Mouse (Mus musculus): ENCODE results near the gene Gm10309. TPM values are rescaled to one million over a fixed set of nuclear protein-coding genes. Genes with fewer than 3 reads are reported as not detected.

Gm10309 gene
- polyA plus RNA-seq, 1 experiment from 2014 or later = 0.32 TPM

DNA sequence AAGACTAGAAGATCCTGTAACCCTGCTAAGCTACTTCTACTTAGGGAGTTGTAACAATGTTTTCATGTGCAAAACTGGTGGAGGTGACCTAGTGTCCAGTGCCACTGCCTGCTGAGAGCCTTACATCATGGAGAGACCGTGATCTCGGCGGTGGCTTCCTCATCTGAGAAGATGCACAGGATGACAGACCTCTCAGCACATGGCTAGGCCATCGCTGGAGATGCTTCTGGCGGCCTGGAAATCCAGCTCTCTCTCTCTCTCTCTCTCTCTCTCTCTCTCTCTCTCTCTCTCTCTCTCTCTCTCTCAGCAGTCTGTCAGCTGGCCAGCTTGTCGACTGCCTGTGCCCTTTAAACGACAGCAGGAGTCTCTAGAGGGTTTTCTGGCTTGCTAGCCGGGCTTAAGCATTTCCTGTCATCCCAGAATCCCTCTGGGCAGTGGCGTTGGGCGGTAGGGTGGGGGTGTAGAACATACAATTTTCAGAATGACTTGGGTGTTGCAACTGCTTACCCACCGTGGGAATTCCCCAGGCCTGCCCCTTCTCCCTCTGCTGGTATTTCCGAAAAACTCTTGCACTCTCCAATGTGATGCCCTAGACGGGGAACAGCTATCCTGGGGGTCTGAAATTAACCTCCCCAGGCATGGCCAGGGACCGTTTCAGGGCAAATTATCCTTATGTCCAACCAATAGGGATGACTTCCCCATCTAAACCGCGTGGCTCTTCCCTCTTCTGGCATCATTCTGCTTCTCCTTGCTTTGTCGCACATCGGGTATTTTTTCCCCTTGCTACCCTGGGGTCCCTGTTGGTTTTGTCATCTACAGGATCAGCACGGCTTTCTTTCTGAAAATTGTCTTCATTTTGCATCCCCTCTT lies 2.5 kb upstream of the Gm10309 start:
- Histone ChIP-seq H3K4me1 (ENCODE audit: control insufficient read depth, insufficient read depth, low read length) (peaks cover 4% of the 10 kb centered on the region; the same call in 1 of the 2 replicates), H3K36me3 (ENCODE audit: control insufficient read depth, insufficient read depth, low read length) (no peaks in the 10 kb centered on the region), H3K27me3 (ENCODE audit: control insufficient read depth, insufficient read depth, low read length) (no peaks in the 10 kb centered on the region), H3K4me2 (replicated peaks; ENCODE audit: low read depth, low read length) (no peak overlapping the region), H3K9ac (replicated peaks; ENCODE audit: low read depth, low read length) (no peak overlapping the region), H3K4me3 (ENCODE audit: low read depth, low read length) (no peak overlapping the region), H3K9me3 (ENCODE audit: control insufficient read depth, low read depth, low read length) (no peaks in the 10 kb centered on the region), H3K27ac (ENCODE audit: low read length) (peak overlapping the region; percentile 39; the same call in 1 of the 2 replicates)
- no peak for ATAC-seq (ENCODE audit: insufficient number of reproducible peaks, insufficient read depth, low FRiP score, low read depth)
- 65% methylated on average over 19 of the region's 19 CpGs for WGBS

DNA sequence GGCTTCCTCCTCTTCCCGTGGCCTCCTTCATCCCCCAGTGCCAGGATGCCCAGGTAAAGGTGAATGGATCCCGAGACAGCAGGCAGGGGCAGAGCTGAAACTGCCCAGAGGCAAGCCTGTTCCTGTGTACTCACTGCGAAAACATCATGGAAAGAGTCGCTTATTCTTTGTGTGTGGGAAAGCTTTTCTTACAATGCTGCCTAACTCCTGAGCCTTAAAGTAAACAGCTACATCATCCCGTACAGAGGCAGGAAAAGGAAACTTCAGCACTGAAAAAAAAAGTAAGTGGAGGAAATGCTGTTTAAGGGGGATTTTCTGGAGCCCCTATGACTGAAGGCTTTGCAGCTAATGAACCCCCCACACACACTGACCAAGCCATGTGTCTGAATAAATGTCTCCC lies 1.8 kb upstream of the Gm10309 start:
- Histone ChIP-seq H3K9me3 (ENCODE audit: control insufficient read depth, low read depth, low read length) (no peaks in the 10 kb centered on the region), H3K4me2 (replicated peaks; ENCODE audit: low read depth, low read length) (0 out of 2 replicates have a peak overlapping the region, but pooled peaks have one; percentile 3), H3K36me3 (ENCODE audit: control insufficient read depth, insufficient read depth, low read length) (no peaks in the 10 kb centered on the region), H3K9ac (replicated peaks; ENCODE audit: low read depth, low read length) (no peak overlapping the region), H3K27ac (ENCODE audit: low read length) (peak overlapping the region; percentile 39; the same call in 1 of the 2 replicates), H3K4me1 (ENCODE audit: control insufficient read depth, insufficient read depth, low read length) (peaks cover 4% of the 10 kb centered on the region; the same call in 1 of the 2 replicates), H3K27me3 (ENCODE audit: control insufficient read depth, insufficient read depth, low read length) (no peaks in the 10 kb centered on the region), H3K4me3 (ENCODE audit: low read depth, low read length) (no peak overlapping the region)
- ATAC-seq (ENCODE audit: insufficient number of reproducible peaks, insufficient read depth, low FRiP score, low read depth) = no peak
- WGBS = 43% methylated on average over 5 of the region's 5 CpGs

- WGBS = 94% methylated on average over 9 of the region's 9 CpGs
- Histone ChIP-seq H3K27ac (ENCODE audit: low read length) (no peak overlapping the region), H3K4me1 (ENCODE audit: control insufficient read depth, insufficient read depth, low read length) (peaks cover 8% of the 10 kb centered on the region; the same call in 1 of the 2 replicates), H3K27me3 (ENCODE audit: control insufficient read depth, insufficient read depth, low read length) (no peaks in the 10 kb centered on the region), H3K4me2 (replicated peaks; ENCODE audit: low read depth, low read length) (no peak overlapping the region), H3K9ac (replicated peaks; ENCODE audit: low read depth, low read length) (no peak overlapping the region), H3K4me3 (ENCODE audit: low read depth, low read length) (no peak overlapping the region), H3K9me3 (ENCODE audit: control insufficient read depth, low read depth, low read length) (no peaks in the 10 kb centered on the region), H3K36me3 (ENCODE audit: control insufficient read depth, insufficient read depth, low read length) (no peaks in the 10 kb centered on the region)
- no peak for ATAC-seq (ENCODE audit: insufficient number of reproducible peaks, insufficient read depth, low FRiP score, low read depth)
These were observed 1.7 kb downstream of the Gm10309 start for GRCm38 (mm10) chr17:86503208-86503897.

DNA sequence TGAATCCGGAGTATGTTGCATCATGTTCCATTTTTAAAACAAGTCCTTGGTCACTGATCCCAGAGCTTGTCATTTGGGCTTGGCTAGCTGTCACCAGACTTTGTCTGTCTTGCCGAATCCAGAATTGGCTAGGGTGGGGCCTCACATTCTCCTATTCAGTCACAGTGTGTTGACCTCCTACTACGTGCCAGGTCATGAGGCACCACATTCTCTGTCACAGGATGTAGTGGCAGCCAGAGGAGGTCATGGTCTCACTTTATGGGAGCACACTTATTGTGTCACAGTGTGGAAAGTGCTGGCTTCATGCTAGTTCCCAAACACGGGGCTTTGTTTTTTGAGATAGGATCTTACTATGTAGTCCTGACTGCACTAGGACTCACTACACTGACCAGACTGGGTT lies 3.6 kb downstream of the Gm10309 start:
- H3K9ac ChIP-seq (replicated peaks; ENCODE audit: low read depth, low read length) = no peak overlapping the region
- no peaks in the 10 kb centered on the region for H3K9me3 ChIP-seq (ENCODE audit: control insufficient read depth, low read depth, low read length)
- 91% methylated on average over 4 of the region's 4 CpGs for WGBS
- H3K27ac ChIP-seq (ENCODE audit: low read length) = no peak overlapping the region
- 0 out of 2 replicates have a peak, but pooled peaks cover 4% of the 10 kb centered on the region for H3K4me1 ChIP-seq (ENCODE audit: control insufficient read depth, insufficient read depth, low read length)
- H3K4me2 ChIP-seq (replicated peaks; ENCODE audit: low read depth, low read length) = no peak overlapping the region
- H3K4me3 ChIP-seq (ENCODE audit: low read depth, low read length) = no peak overlapping the region
- H3K27me3 ChIP-seq (ENCODE audit: control insufficient read depth, insufficient read depth, low read length) = no peaks in the 10 kb centered on the region
- no peaks in the 10 kb centered on the region for H3K36me3 ChIP-seq (ENCODE audit: control insufficient read depth, insufficient read depth, low read length)
- ATAC-seq (ENCODE audit: insufficient number of reproducible peaks, insufficient read depth, low FRiP score, low read depth) = no peak

DNA sequence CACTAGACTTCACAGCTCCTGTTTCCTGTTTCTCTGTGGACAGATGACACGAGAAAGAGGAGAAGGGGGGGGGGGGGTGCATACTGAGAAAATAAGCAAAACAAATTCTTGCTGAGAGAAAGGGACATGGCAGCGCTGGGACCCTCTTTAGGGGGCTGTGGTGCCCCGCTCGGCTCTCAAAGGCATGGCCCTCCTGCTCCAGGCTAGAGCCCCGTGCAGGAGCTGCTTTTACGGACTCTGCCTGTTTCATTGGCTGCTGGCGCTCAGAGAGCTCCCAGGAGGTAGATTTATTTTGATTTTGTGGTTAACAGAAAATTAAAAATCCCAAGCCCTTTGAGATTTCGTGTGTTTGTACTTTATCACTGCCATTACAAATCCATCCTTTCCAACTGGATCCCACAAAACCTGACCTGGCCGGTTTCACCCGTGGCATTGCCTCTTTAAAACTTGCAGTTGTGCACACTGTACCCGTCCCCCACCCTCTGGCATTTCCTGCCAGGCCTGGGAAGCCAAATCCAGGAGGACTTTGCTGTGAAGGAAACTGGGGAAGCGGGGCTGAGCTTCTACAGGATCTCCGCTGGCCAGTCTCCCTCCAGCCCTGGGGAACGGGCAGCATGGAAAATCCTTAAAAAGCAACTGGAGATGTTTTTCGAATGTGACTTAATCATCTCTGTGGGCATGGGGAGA lies 5.5 kb downstream of the Gm10309 start:
- Histone ChIP-seq H3K4me2 (replicated peaks; ENCODE audit: low read depth, low read length) (no peak overlapping the region), H3K9me3 (ENCODE audit: control insufficient read depth, low read depth, low read length) (no peaks in the 10 kb centered on the region), H3K4me1 (ENCODE audit: control insufficient read depth, insufficient read depth, low read length) (0 out of 2 replicates have a peak, but pooled peaks cover 4% of the 10 kb centered on the region), H3K27me3 (ENCODE audit: control insufficient read depth, insufficient read depth, low read length) (no peaks in the 10 kb centered on the region), H3K4me3 (ENCODE audit: low read depth, low read length) (no peak overlapping the region), H3K27ac (ENCODE audit: low read length) (no peak overlapping the region; the same call in 1 of the 2 replicates), H3K9ac (replicated peaks; ENCODE audit: low read depth, low read length) (no peak overlapping the region), H3K36me3 (ENCODE audit: control insufficient read depth, insufficient read depth, low read length) (no peaks in the 10 kb centered on the region)
- no peak for ATAC-seq (ENCODE audit: insufficient number of reproducible peaks, insufficient read depth, low FRiP score, low read depth)
- 42% methylated on average over 15 of the region's 15 CpGs for WGBS

DNA sequence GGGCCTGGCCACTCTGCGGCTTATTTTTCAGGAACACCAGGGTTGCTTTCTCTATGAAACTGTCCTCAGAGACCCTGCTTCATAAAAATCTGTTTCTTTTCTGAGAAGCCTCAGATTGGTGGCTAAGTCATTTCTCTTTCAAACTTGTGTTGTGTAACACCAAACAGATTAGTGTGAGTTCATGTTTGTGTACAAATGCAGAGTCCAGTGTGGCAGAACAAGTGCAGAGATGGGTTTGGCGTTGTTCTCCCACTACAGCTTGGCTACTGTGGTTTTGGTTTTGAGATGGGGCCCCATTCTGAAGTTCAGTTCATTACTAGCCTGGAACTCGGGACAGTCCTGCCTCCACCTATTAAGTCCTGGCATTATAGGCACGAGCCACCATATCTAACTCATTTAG lies 7.7 kb downstream of the Gm10309 start:
- 0 out of 2 replicates have a peak, but pooled peaks cover 4% of the 10 kb centered on the region for H3K4me1 ChIP-seq (ENCODE audit: control insufficient read depth, insufficient read depth, low read length)
- no peak overlapping the region for H3K4me2 ChIP-seq (replicated peaks; ENCODE audit: low read depth, low read length)
- H3K9me3 ChIP-seq (ENCODE audit: control insufficient read depth, low read depth, low read length) = no peaks in the 10 kb centered on the region
- no peak overlapping the region for H3K9ac ChIP-seq (replicated peaks; ENCODE audit: low read depth, low read length)
- H3K27ac ChIP-seq (ENCODE audit: low read length) = no peak overlapping the region
- H3K4me3 ChIP-seq (ENCODE audit: low read depth, low read length) = no peak overlapping the region
- H3K27me3 ChIP-seq (ENCODE audit: control insufficient read depth, insufficient read depth, low read length) = no peaks in the 10 kb centered on the region
- no peaks in the 10 kb centered on the region for H3K36me3 ChIP-seq (ENCODE audit: control insufficient read depth, insufficient read depth, low read length)
- WGBS = 92% methylated on average over 4 of the region's 4 CpGs
- ATAC-seq (ENCODE audit: insufficient number of reproducible peaks, insufficient read depth, low FRiP score, low read depth) = no peak

DNA sequence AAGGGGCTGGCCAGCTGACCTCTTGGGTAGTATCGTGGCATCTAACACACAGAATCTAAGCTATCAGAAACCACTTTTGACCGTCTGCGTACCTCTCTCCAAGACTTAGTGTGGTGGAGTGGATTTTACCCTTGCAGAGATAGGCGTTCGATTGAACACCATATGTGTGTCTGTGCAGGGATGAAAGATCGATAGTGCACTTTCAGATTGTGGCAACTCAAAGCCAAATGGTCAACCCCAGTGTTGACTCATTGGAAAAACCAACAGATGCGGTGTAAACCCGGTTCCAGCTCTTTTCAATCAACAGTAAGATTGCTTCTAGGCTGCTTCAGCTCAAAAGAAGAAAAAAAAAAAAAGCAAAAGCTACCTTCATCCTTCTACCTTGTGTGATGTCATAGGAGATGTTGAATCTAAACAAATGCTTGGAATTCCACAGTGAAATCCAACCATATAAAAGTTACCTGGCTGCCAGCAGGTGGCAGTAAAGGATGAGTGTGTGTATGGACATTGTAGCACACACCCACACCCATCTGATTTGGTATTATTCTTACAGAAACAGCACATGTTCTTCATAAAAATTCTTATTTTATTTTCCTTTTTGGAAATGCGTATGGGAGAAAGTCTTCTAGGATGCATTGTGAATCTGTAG lies 8.8 kb downstream of the Gm10309 start:
- H3K9ac ChIP-seq (replicated peaks; ENCODE audit: low read depth, low read length) = no peak overlapping the region
- H3K9me3 ChIP-seq (ENCODE audit: control insufficient read depth, low read depth, low read length) = no peaks in the 10 kb centered on the region
- H3K27ac ChIP-seq (ENCODE audit: low read length) = no peak overlapping the region
- no peak for ATAC-seq (ENCODE audit: insufficient number of reproducible peaks, insufficient read depth, low FRiP score, low read depth)
- H3K36me3 ChIP-seq (ENCODE audit: control insufficient read depth, insufficient read depth, low read length) = no peaks in the 10 kb centered on the region
- whole genome bisulfite sequencing = 84% methylated on average over 9 of the region's 9 CpGs
- no peak overlapping the region for H3K4me3 ChIP-seq (ENCODE audit: low read depth, low read length)
- no peak overlapping the region for H3K4me2 ChIP-seq (replicated peaks; ENCODE audit: low read depth, low read length)
- 0 out of 2 replicates have a peak, but pooled peaks cover 4% of the 10 kb centered on the region for H3K4me1 ChIP-seq (ENCODE audit: control insufficient read depth, insufficient read depth, low read length)
- H3K27me3 ChIP-seq (ENCODE audit: control insufficient read depth, insufficient read depth, low read length) = no peaks in the 10 kb centered on the region

DNA sequence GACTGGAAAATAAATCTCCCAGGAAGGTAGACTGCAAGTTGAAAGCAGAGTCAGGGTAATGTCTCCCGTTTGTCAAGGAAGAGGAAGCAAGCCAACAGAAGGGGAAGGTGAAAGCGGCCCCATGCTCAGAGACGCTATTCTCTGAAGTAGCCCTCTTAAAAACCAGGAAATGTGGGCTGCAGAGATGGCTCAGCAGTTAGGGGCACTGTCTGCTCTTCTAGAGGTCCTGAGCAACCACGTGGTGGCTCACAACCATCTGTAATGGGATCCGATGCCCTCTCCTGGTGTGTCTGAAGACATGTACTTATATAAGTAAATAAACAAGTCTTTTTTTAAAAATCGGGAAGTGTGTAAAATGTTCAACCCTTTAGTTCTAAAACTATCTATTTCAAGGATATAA lies 10.1 kb downstream of the Gm10309 start:
- H3K27ac ChIP-seq (ENCODE audit: low read length) = 0 out of 2 replicates have a peak overlapping the region, but pooled peaks have one; percentile 3

More for the DNA sequence above, 10.1 kb downstream of the Gm10309 start:
- H3K4me2 ChIP-seq (replicated peaks; ENCODE audit: low read depth, low read length) = no peak overlapping the region
- H3K9ac ChIP-seq (replicated peaks; ENCODE audit: low read depth, low read length) = no peak overlapping the region
- no peak for ATAC-seq (ENCODE audit: insufficient number of reproducible peaks, insufficient read depth, low FRiP score, low read depth)
- H3K4me1 ChIP-seq (ENCODE audit: control insufficient read depth, insufficient read depth, low read length) = 0 out of 2 replicates have a peak, but pooled peaks cover 1% of the 10 kb centered on the region
- H3K36me3 ChIP-seq (ENCODE audit: control insufficient read depth, insufficient read depth, low read length) = no peaks in the 10 kb centered on the region
- no peaks in the 10 kb centered on the region for H3K9me3 ChIP-seq (ENCODE audit: control insufficient read depth, low read depth, low read length)
- 50% methylated on average over 6 of the region's 6 CpGs for WGBS
- H3K4me3 ChIP-seq (ENCODE audit: low read depth, low read length) = no peak overlapping the region
- H3K27me3 ChIP-seq (ENCODE audit: control insufficient read depth, insufficient read depth, low read length) = no peaks in the 10 kb centered on the region

All from stomach, embryonic 14.5 days (tissue).